Mouse (Mus musculus) neural tube, embryonic 10.5 days (tissue): ENCODE results near the gene Secisbp2.

Source experiments
- DNase-seq: peaks from one replicate; pipeline ENCODE4 v3.0.0-alpha.2; 2017; ENCODE audit warnings: low spot score; ENCODE audit errors: extremely low spot score

Gene Secisbp2

DNA sequence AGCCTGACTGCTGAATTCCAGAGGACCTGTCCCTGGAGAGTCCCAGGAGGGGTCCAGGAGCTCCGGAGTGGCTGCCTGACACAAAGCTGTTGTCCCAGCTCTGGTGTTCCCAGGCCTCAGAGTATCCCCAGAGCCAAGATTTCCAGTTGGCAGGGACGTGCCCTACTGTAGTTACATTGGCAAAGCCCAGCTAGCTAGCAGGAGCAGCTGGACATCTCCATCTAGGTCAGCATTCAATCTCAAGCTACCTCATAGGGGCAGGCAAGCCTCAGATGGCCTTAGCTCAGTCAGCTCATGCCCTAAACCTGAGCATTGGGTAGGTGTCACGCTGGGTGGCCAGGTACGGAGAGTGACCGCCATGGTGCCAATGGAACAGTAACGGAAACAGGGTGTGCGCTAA, 80.0 kb downstream of the Secisbp2 start:
- DNase-seq = no peak

DNA sequence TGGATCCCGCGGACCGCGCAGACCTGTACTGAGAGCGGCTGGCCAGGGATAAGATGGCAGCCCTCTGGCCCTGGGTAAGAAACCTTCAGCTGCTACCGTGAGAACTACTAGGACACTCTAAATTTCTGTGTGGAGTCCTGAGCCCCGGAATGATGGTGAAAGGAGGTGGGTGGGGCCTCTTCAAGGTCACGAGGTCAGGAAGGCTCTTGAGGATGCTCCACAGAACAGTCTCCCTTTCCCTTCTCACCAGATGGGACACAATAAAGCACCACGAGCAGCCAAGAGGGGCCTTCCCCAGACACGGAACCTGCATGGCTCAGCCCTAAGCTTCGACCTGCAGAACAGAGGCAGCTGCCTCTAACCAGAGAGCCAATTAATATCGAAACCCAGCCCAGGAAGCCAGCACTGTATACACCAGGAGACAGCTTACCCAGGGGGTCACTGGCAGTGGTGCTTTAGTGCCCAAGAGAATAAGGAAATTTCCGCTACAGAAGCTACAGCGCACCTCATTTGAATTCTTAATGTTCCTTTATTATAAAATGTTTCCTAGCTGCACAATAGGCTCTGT, 80.7 kb downstream of the Secisbp2 start:
- no peak for DNase-seq
